Mouse (Mus musculus) CH12.LX (cell line): ENCODE data around the gene Ctnnd2.

Experiments used
- CTCF ChIP-seq, 2 experiments: IDR thresholded peaks in 1 of 2; conservative IDR thresholded peaks in 1 of 2; 2 replicates each; pipeline ENCODE4 v1.5.1; 2011 to 2012; ENCODE audit warnings: low read depth in 2 of 2, low read length in 2 of 2, improper control_type of control experiment in 1 of 2, inconsistent platforms in 1 of 2, mild to moderate bottlenecking in 1 of 2, moderate library complexity in 1 of 2
- SIN3A ChIP-seq: IDR thresholded peaks from 2 replicates; pipeline ENCODE4 v1.6.1; 2012; ENCODE audit warnings: low read length, improper control_type of control experiment, inconsistent platforms
- USF1 ChIP-seq: IDR thresholded peaks from 2 replicates; pipeline ENCODE4 v1.6.1; 2014; ENCODE audit warnings: low read depth, mild to moderate bottlenecking, inconsistent platforms, low read length, improper control_type of control experiment

- no peak for TF ChIP-seq USF1
- no peak for TF ChIP-seq SIN3A
- TF ChIP-seq CTCF (conservative IDR thresholded peaks at IDR 0.05 in 1 of 2, IDR thresholded peaks at IDR 0.05 in 1 of 2; ENCODE audit: low read depth in 2 of 2, low read length in 2 of 2), result no peak
Observed at GRCm38 (mm10) chr15:30795723-30796122, 623.3 kb downstream of the Ctnnd2 start.
